Mouse (Mus musculus) stomach, embryonic 16.5 days (tissue): Measurements from ENCODE around the gene Fxr1. TPM values are rescaled to one million over a fixed set of nuclear protein-coding genes. Genes with fewer than 3 reads are reported as not detected.
"Not testable (repeated sequence)": the region's sequence is repeated elsewhere in the genome, so short reads cannot be mapped to it uniquely, and the experiment has no call there.

Experiments
- ATAC-seq: fragments of 200-750 bp; cut with Nextera tagmentation; 2 replicates; pipeline ENCODE4 v1.8.0; 2017; ENCODE audit warnings: moderate number of reproducible peaks, moderate TSS enrichment; ENCODE audit not compliant: insufficient read depth, low FRiP score
- H3K27ac ChIP-seq: fragments of 300-500 bp; sonication (generic); 2 replicates; pipeline ENCODE4 v1.5.1; 2014; ENCODE audit warnings: low read length
- H3K27me3 ChIP-seq: fragments of 300-500 bp; sonication (generic); 2 replicates; pipeline ENCODE4 v1.6.1; 2014; ENCODE audit warnings: low read length, control low read depth, mixed read lengths; ENCODE audit not compliant: control insufficient read depth, insufficient read depth
- H3K36me3 ChIP-seq: fragments of 300-500 bp; sonication (generic); 2 replicates; pipeline ENCODE4 v1.6.1; 2014; ENCODE audit warnings: low read length; ENCODE audit not compliant: control insufficient read depth, insufficient read depth
- H3K4me1 ChIP-seq: fragments of 300-500 bp; sonication (generic); 2 replicates; pipeline ENCODE4 v1.6.1; 2014; ENCODE audit warnings: low read length, control low read depth, mixed read lengths; ENCODE audit not compliant: control insufficient read depth, insufficient read depth
- H3K4me2 ChIP-seq: fragments of 300-500 bp; sonication (generic); 2 replicates; pipeline ENCODE4 v1.6.1; 2014; ENCODE audit warnings: low read depth, low read length, mixed read lengths
- H3K4me3 ChIP-seq: fragments of 300-500 bp; sonication (generic); replicated peaks from 2 replicates; pipeline ENCODE4 v1.5.1; 2014; ENCODE audit warnings: mild to moderate bottlenecking, low read length
- H3K9ac ChIP-seq: fragments of 300-500 bp; sonication (generic); 2 replicates; pipeline ENCODE4 v1.6.1; 2014; ENCODE audit warnings: low read length
- H3K9me3 ChIP-seq: fragments of 300-500 bp; sonication (generic); replicated peaks from 2 replicates; pipeline ENCODE4 v1.6.1; 2016; ENCODE audit warnings: low read length, control low read depth; ENCODE audit not compliant: control insufficient read depth
- WGBS: fragments of 180-500 bp; shearing (Covaris S2); extraction: QIAGEN DNeasy Blood & Tissue Kit; methylation state at CpG from one replicate; pipeline ENCODE4 v1.1.7; 2014; 5-methylcytosine and 5-hydroxymethylcytosine counted together
- polyA plus RNA-seq: library from polyadenylated mRNA; unstranded; fragments of >200 nt; fragmentation: Nextera tagmentation; extraction: Ambion mirVana; gene quantifications from 2 replicates; pipeline ENCODE4 v1.2.1, GENCODE M21; 2015

Fxr1 gene
- polyA plus RNA-seq, 1 experiment from 2014 or later = 48.5 TPM

- Histone ChIP-seq H3K4me2 (no peak overlapping the region), H3K4me1 (peaks cover 10% of the 10 kb centered on the region; the same call in 1 of the 2 replicates), H3K27me3 (no peaks in the 10 kb centered on the region), H3K4me3 (no peak overlapping the region), H3K9me3 (no peaks in the 10 kb centered on the region), H3K27ac (no peak overlapping the region), H3K9ac (no peak overlapping the region), H3K36me3 (no peaks in the 10 kb centered on the region)
- WGBS = 76% methylated on average over 3 of the region's 3 CpGs
- ATAC-seq = no peak
These were observed 14.1 kb downstream of the Fxr1 start for GRCm38 (mm10) chr3:34033720-34034364.

GRCm38 (mm10) chr3:34034803-34035202, 15.1 kb downstream of the Fxr1 start:
- Histone ChIP-seq H3K27me3 (no peaks in the 10 kb centered on the region), H3K4me2 (no peak overlapping the region), H3K27ac (no peak overlapping the region), H3K9me3 (no peaks in the 10 kb centered on the region), H3K9ac (no peak overlapping the region), H3K4me1 (peaks cover 10% of the 10 kb centered on the region; the same call in 1 of the 2 replicates), H3K36me3 (no peaks in the 10 kb centered on the region), H3K4me3 (no peak overlapping the region)
- 72% methylated on average over 1 of the region's 1 CpGs for WGBS
- ATAC-seq = no peak

- H3K9me3 ChIP-seq = no peaks in the 10 kb centered on the region
- no peak for ATAC-seq
- no peak overlapping the region for H3K27ac ChIP-seq
- H3K4me3 ChIP-seq = no peak overlapping the region
- 90% methylated on average over 3 of the region's 3 CpGs for WGBS
- no peaks in the 10 kb centered on the region for H3K27me3 ChIP-seq
- H3K4me2 ChIP-seq = no peak overlapping the region
- no peak overlapping the region for H3K9ac ChIP-seq
- peaks cover 10% of the 10 kb centered on the region; the same call in 1 of the 2 replicates for H3K4me1 ChIP-seq
- H3K36me3 ChIP-seq = no peaks in the 10 kb centered on the region
These were observed 16.0 kb downstream of the Fxr1 start for GRCm38 (mm10) chr3:34035706-34036105.

- 0 out of 2 replicates have a peak, but pooled peaks cover 8% of the 10 kb centered on the region for H3K36me3 ChIP-seq
- H3K4me3 ChIP-seq = no peak overlapping the region
- no peaks in the 10 kb centered on the region for H3K9me3 ChIP-seq
- H3K4me1 ChIP-seq = peaks cover 4% of the 10 kb centered on the region; the same call in 1 of the 2 replicates
- H3K27me3 ChIP-seq = no peaks in the 10 kb centered on the region
- H3K4me2 ChIP-seq = no peak overlapping the region
- no peak for ATAC-seq
- 83% methylated on average over 4 of the region's 4 CpGs for WGBS
- H3K9ac ChIP-seq = no peak overlapping the region
- no peak overlapping the region for H3K27ac ChIP-seq
These were observed 22.2 kb downstream of the Fxr1 start for GRCm38 (mm10) chr3:34041990-34042389.

GRCm38 (mm10) chr3:34062352-34062751, 42.6 kb downstream of the Fxr1 start:
- ATAC-seq = no peak
- H3K4me2 ChIP-seq = no peak overlapping the region
- no peaks in the 10 kb centered on the region for H3K4me1 ChIP-seq
- H3K9ac ChIP-seq = no peak overlapping the region
- H3K27ac ChIP-seq = no peak overlapping the region
- H3K27me3 ChIP-seq = no peaks in the 10 kb centered on the region
- H3K36me3 ChIP-seq = peaks cover 6% of the 10 kb centered on the region; the same call in 1 of the 2 replicates
- no peak overlapping the region for H3K4me3 ChIP-seq
- WGBS = 93% methylated on average over 2 of the region's 2 CpGs
- H3K9me3 ChIP-seq = no peaks in the 10 kb centered on the region

GRCm38 (mm10) chr3:34068943-34069342, 49.2 kb downstream of the Fxr1 start:
- not testable (repeated sequence) for H3K9me3 ChIP-seq, H3K27ac ChIP-seq, H3K36me3 ChIP-seq, H3K4me3 ChIP-seq, H3K27me3 ChIP-seq, H3K9ac ChIP-seq, H3K4me1 ChIP-seq, H3K4me2 ChIP-seq, ATAC-seq
- WGBS = 92% methylated on average over 7 of the region's 7 CpGs

- H3K27ac ChIP-seq = no peak overlapping the region
- H3K9ac ChIP-seq = no peak overlapping the region
- no peaks in the 10 kb centered on the region for H3K4me1 ChIP-seq
- H3K36me3 ChIP-seq = peaks cover 6% of the 10 kb centered on the region
- H3K4me3 ChIP-seq = no peak overlapping the region
- WGBS = 90% methylated on average over 6 of the region's 6 CpGs
- no peak for ATAC-seq
- H3K9me3 ChIP-seq = no peaks in the 10 kb centered on the region
- no peak overlapping the region for H3K4me2 ChIP-seq
- H3K27me3 ChIP-seq = no peaks in the 10 kb centered on the region
These were observed 53.0 kb downstream of the Fxr1 start for GRCm38 (mm10) chr3:34072726-34073125.

GRCm38 (mm10) chr3:34076058-34076759, 56.5 kb downstream of the Fxr1 start:
- Histone ChIP-seq H3K27me3 (no peaks in the 10 kb centered on the region), H3K36me3 (peaks cover 8% of the 10 kb centered on the region), H3K4me3 (no peak overlapping the region), H3K9ac (no peak overlapping the region), H3K9me3 (no peaks in the 10 kb centered on the region), H3K4me1 (peaks cover 10% of the 10 kb centered on the region), H3K27ac (no peak overlapping the region), H3K4me2 (no peak overlapping the region)
- no peak for ATAC-seq
- WGBS = 74% methylated on average over 6 of the region's 6 CpGs

- Histone ChIP-seq H3K4me2 (peak within 1 kb of the TSS; percentile 74), H3K36me3 (0 out of 2 replicates have a peak, but pooled peaks cover 3% of the 10 kb centered on the region), H3K9me3 (no peaks in the 10 kb centered on the region), H3K9ac (peak within 1 kb of the TSS; percentile 87), H3K4me1 (peaks cover 13% of the 10 kb centered on the region), H3K4me3 (peak within 1 kb of the TSS; percentile 82), H3K27ac (peak within 1 kb of the TSS; percentile 78; the same call in 1 of the 2 replicates), H3K27me3 (no peaks in the 10 kb centered on the region)
- ATAC-seq = peak; percentile 95
- WGBS = under 1% methylated on average over 50 of the region's 50 CpGs
These were observed 61.3 kb downstream of the Fxr1 start, which contains the start of gene Dnajc19 for GRCm38 (mm10) chr3:34080900-34081662. TSS of gene Dnajc19 (minus strand) at chr3:34081321.
